Mouse (Mus musculus): ENCODE measurements at regions not wholly inside any gene's neighbourhood (a gene's known extent, or its start where the extent isn't known, plus 50 kb on each side); places are given as distances from the start of the nearest gene placed in this dataset.

- TF ChIP-seq CTCF (IDR thresholded peaks at IDR 0.05; ENCODE audit: extremely low read depth, insufficient read depth, insufficient read length, insufficient replicate concordance) (no peak), POLR2A (IDR thresholded peaks at IDR 0.05; ENCODE audit: low read depth, low read length) (no peak)
Observed at GRCm38 (mm10) chr11:45466350-45466749, 385.5 kb upstream of the Clint1 start.

All from spleen, adult 2 months (tissue).